Mouse (Mus musculus) C2C12 (cell line): ENCODE results near the gene Syt1.

Source experiments
- CEBPB ChIP-seq: IDR thresholded peaks from one replicate; pipeline ENCODE4 v1.6.1; 2011; ENCODE audit warnings: low read depth, mild to moderate bottlenecking, control low read depth, moderate library complexity
- CTCF ChIP-seq: IDR thresholded peaks from one replicate; pipeline ENCODE4 v1.5.1; 2011; ENCODE audit not compliant: control insufficient read depth, insufficient read depth, insufficient read length
- MAX ChIP-seq: IDR thresholded peaks from one replicate; pipeline ENCODE4 v1.6.1; 2011; ENCODE audit warnings: mild to moderate bottlenecking, control low read depth
- MYOD1 ChIP-seq: IDR thresholded peaks from one replicate; pipeline ENCODE4 v1.6.1; 2011; ENCODE audit warnings: low read depth; ENCODE audit not compliant: control insufficient read depth, insufficient read length
- MYOG ChIP-seq: IDR thresholded peaks from one replicate; pipeline ENCODE4 v1.6.1; 2011; ENCODE audit not compliant: control insufficient read depth, insufficient read length; ENCODE audit errors: extremely low read depth
- USF1 ChIP-seq: IDR thresholded peaks from one replicate; pipeline ENCODE4 v1.6.1; 2011; ENCODE audit warnings: low read depth, mild to moderate bottlenecking, control low read depth, moderate library complexity

DNA sequence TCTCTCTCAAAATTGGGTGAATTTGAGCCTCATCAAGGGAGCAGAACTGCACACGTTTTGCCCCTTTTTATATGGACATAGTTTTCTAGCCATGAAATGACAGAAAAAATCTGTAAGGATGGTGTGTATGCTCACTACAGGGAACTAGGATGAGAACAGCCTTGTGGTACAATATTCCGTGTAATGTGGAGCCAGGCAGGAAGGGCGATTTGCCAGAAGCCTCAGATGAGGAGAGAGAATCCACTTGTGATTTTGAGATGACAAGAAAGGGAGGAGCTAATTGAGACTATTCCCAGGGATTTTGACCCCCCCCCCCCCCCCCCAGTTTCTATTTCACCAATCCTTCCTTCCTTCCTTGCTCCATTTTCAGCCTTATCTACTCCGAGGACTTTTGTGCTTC is 431.4 kb downstream of the Syt1 start:
- TF ChIP-seq MYOG (no peak), MYOD1 (no peak), CTCF (no peak), CEBPB (no peak), MAX (no peak), USF1 (no peak)
